In the genomic region with DNA sequence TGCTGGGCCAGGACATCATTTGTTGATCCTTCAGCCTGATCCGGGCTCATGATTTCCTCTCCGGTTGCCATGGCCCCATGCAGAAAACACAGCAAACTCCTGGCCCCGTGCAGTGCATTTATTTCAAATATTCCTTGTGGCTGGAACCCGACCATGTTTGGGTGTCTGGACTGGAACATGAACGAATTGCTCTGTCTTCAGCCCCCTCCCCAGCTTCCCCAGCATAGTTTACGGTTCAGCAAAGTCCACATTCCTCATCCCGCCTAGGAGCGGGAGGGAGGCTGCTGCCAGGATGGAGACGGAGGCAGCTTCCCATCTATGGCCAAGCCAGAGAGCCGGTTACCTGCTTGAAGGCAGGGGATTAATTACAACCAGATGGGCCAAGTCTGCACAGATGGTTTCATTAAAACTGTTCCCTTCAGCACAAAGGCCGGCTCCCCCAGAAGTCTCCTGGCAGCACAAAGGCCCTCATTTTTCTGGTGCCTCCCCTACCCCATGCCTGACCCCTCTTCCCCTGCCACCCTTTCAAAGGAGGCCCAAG, we compare ENCODE assay signal across 9 mouse cellular contexts.
DNase-seq lines count a peak whose midpoint lies in the region; ATAC-seq lines count a peak whose summit lies in the region.
"Had no signal": no experiment of that assay in that cellular context is flagged by ENCODE, and none has a peak within 500 bp of the region (broad histone marks: within the 10 kb centered on the region; RNA-seq: fewer than 3 reads in every experiment).

No protein-coding gene starts in this region.

- peak overlapping the region; percentile 71 for H3K27ac ChIP-seq in forebrain, embryonic 13.5 days
- peak overlapping the region; percentile 5; the same call in 1 of the 2 replicates for H3K27ac ChIP-seq in midbrain, embryonic 14.5 days (replicated peaks; ENCODE audit: low read depth, low read length)

- H3K4me3 ChIP-seq in forebrain, embryonic 13.5 days, result no peak overlapping the region
- no peak overlapping the region for H3K4me3 ChIP-seq in midbrain, embryonic 14.5 days (replicated peaks; ENCODE audit: low read depth, low read length)

- H3K9ac ChIP-seq in forebrain, embryonic 13.5 days, result no peak overlapping the region
- H3K9ac ChIP-seq in midbrain, embryonic 14.5 days (replicated peaks; ENCODE audit: low read length), result no peak overlapping the region

- peak; percentile 79 for ATAC-seq in forebrain, embryonic 13.5 days
- no peak for ATAC-seq in midbrain, embryonic 14.5 days (ENCODE audit: low FRiP score, low TSS enrichment)

- WGBS in forebrain, embryonic 13.5 days, result 38% methylated on average over 11 of the region's 11 CpGs
- 43% methylated on average over 11 of the region's 11 CpGs for WGBS in midbrain, embryonic 14.5 days

- H3K36me3 ChIP-seq in forebrain, embryonic 13.5 days (ENCODE audit: poor library complexity, severe bottlenecking), result no peaks in the 10 kb centered on the region
- no peaks in the 10 kb centered on the region for H3K36me3 ChIP-seq in midbrain, embryonic 14.5 days (ENCODE audit: control insufficient read depth, insufficient read depth, low read length)
- H3K36me3 ChIP-seq: G1E had no signal

- DNase-seq in ovary, adult 18-20 months (ENCODE audit: low spot score), result peak; percentile 47
- no peak for DNase-seq in ovary, postnatal 10 days (ENCODE audit: low spot score)
- DNase-seq in kidney, adult 9 months, result peak; percentile 33
- DNase-seq in midbrain, embryonic 14.5 days, result peak; percentile 51
- no peak for DNase-seq in layer of hippocampus, adult 11-12 months (ENCODE audit: low spot score)
- DNase-seq in thymus, postnatal 0 days (ENCODE audit: low spot score), result no peak
- no peak for DNase-seq in spleen, postnatal 4 days (ENCODE audit: low spot score in 2 of 2)

- no peaks in the 10 kb centered on the region for H3K9me3 ChIP-seq in forebrain, embryonic 13.5 days (replicated peaks)
- no peaks in the 10 kb centered on the region for H3K9me3 ChIP-seq in midbrain, embryonic 14.5 days (ENCODE audit: control insufficient read depth, low read length)
- H3K9me3 ChIP-seq: G1E had no signal

- peaks cover 38% of the 10 kb centered on the region for H3K4me1 ChIP-seq in forebrain, embryonic 13.5 days
- H3K4me1 ChIP-seq in midbrain, embryonic 14.5 days (ENCODE audit: control insufficient read depth, insufficient read depth, low read length), result 0 out of 2 replicates have a peak, but pooled peaks cover 3% of the 10 kb centered on the region

- no peaks in the 10 kb centered on the region for H3K27me3 ChIP-seq in forebrain, embryonic 13.5 days
- H3K27me3 ChIP-seq in midbrain, embryonic 14.5 days (ENCODE audit: control insufficient read depth, insufficient read depth, low read length), result no peaks in the 10 kb centered on the region

- H3K4me2 ChIP-seq in forebrain, embryonic 13.5 days, result no peak overlapping the region
- no peak overlapping the region for H3K4me2 ChIP-seq in midbrain, embryonic 14.5 days (ENCODE audit: low read length)

Comparison
In these comparisons a context has a peak if more than half of its experiments do, and no peak if none do; other contexts are left out.
1. DNase-seq: peak in ovary, adult 18-20 months (single experiment), kidney, adult 9 months (single experiment) and midbrain, embryonic 14.5 days (single experiment); none in ovary, postnatal 10 days (single experiment), layer of hippocampus, adult 11-12 months (single experiment), thymus, postnatal 0 days (single experiment) and spleen, postnatal 4 days (0 of 2).